Mouse (Mus musculus) heart, embryonic 11.5 days (tissue): ENCODE data around the gene Cby1. TPM values are rescaled to one million over a fixed set of nuclear protein-coding genes. Genes with fewer than 3 reads are reported as not detected.
A peak's percentile ranks its signal among the peaks of the same experiment; 100 is the strongest.

Experiments
- ATAC-seq: fragments of 200-750 bp; cut with Nextera tagmentation; replicated peaks from 2 replicates; pipeline ENCODE4 v1.8.0; 2017; ENCODE audit warnings: moderate library complexity; ENCODE audit not compliant: insufficient number of reproducible peaks, low FRiP score, low TSS enrichment
- H3K27ac ChIP-seq: fragments of 300-500 bp; sonication (generic); 2 replicates; pipeline ENCODE4 v1.5.1; 2014; ENCODE audit warnings: mild to moderate bottlenecking, low read depth, low read length
- H3K27me3 ChIP-seq: fragments of 300-500 bp; sonication (generic); 2 replicates; pipeline ENCODE4 v1.6.1; 2014; ENCODE audit warnings: mild to moderate bottlenecking, low read length, mixed read lengths; ENCODE audit not compliant: control insufficient read depth, insufficient read depth
- H3K36me3 ChIP-seq: fragments of 300-500 bp; sonication (generic); 2 replicates; pipeline ENCODE4 v1.6.1; 2014; ENCODE audit warnings: mild to moderate bottlenecking, low read length, moderate library complexity, mixed read lengths; ENCODE audit not compliant: control insufficient read depth, insufficient read depth
- H3K4me1 ChIP-seq: fragments of 300-500 bp; sonication (generic); 2 replicates; pipeline ENCODE4 v1.6.1; 2014; ENCODE audit warnings: low read length; ENCODE audit not compliant: control insufficient read depth, insufficient read depth
- H3K4me2 ChIP-seq: fragments of 300-500 bp; sonication (generic); 2 replicates; pipeline ENCODE4 v1.6.1; 2014; ENCODE audit warnings: mild to moderate bottlenecking, moderate library complexity
- H3K4me3 ChIP-seq: fragments of 300-500 bp; sonication (generic); 2 replicates; pipeline ENCODE4 v1.5.1; 2014; ENCODE audit warnings: low read depth, low read length
- H3K9ac ChIP-seq: fragments of 300-500 bp; sonication (generic); 2 replicates; pipeline ENCODE4 v1.6.1; 2014; ENCODE audit warnings: mild to moderate bottlenecking, low read depth, low read length, moderate library complexity
- H3K9me3 ChIP-seq: fragments of 300-500 bp; sonication (generic); replicated peaks from 2 replicates; pipeline ENCODE4 v1.6.1; 2016; ENCODE audit warnings: low read length; ENCODE audit not compliant: control insufficient read depth
- WGBS: fragments of 180-500 bp; shearing (Covaris S2); extraction: QIAGEN DNeasy Blood & Tissue Kit; methylation state at CpG from one replicate; pipeline ENCODE4 v1.1.7; 2014; ENCODE audit not compliant: insufficient replicate concordance; 5-methylcytosine and 5-hydroxymethylcytosine counted together
- polyA plus RNA-seq: library from polyadenylated mRNA; unstranded; fragments of >200 nt; fragmentation: Nextera tagmentation; extraction: Ambion mirVana; gene quantifications from 2 replicates; pipeline ENCODE4 v1.2.1, GENCODE M21; 2014

Cby1 gene
- 38.2 and 45.4 TPM in 2 replicates for polyA plus RNA-seq

- Histone ChIP-seq H3K4me2 (peak within 1 kb of the TSS; percentile 97), H3K4me1 (peaks cover 8% of the 10 kb centered on the region), H3K27me3 (no peaks in the 10 kb centered on the region), H3K27ac (peak within 1 kb of the TSS; percentile 71), H3K9me3 (0 out of 2 replicates have a peak, but pooled peaks cover 3% of the 10 kb centered on the region), H3K4me3 (peak within 1 kb of the TSS; percentile 70), H3K9ac (peak within 1 kb of the TSS; percentile 74), H3K36me3 (peaks cover 5% of the 10 kb centered on the region; the same call in 1 of the 2 replicates)
- ATAC-seq = peak; percentile 87
- under 1% methylated on average over 55 of the region's 55 CpGs for WGBS
Measured at GRCm38 (mm10) chr15:79658531-79659375, at the start of gene Cby1, which contains the start of gene Fam227a. Gene Cby1 (plus strand): TSS chr15:79659199. Gene Fam227a (minus strand): TSS chr15:79658956.

DNA sequence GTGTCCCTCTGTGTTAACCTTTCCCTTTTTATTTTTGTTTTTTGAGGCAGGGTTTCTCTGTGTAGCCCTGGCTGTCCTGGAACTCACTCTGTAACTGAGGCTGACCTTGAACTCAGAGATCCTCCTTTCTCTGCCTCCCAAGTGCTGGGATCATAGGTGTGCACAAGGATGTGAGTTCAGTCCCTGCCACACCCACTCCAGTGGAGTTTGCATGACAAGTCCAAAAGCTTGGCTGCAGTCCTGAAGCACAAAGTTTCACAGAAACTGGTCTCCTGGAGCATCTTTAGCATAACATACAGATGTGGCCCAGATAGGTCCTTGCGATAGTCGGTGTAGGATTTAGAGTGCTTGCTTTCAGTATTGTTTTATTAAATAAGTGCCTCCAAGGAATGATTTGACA, 49.8 kb upstream of the Cby1 start:
- H3K27me3 ChIP-seq = no peaks in the 10 kb centered on the region
- WGBS = 99% methylated on average over 2 of the region's 2 CpGs
- no peaks in the 10 kb centered on the region for H3K9me3 ChIP-seq
- H3K4me3 ChIP-seq = no peak overlapping the region
- H3K4me1 ChIP-seq = 0 out of 2 replicates have a peak, but pooled peaks cover 2% of the 10 kb centered on the region
- ATAC-seq = no peak
- no peak overlapping the region for H3K9ac ChIP-seq
- no peaks in the 10 kb centered on the region for H3K36me3 ChIP-seq
- H3K4me2 ChIP-seq = no peak overlapping the region
- no peak overlapping the region for H3K27ac ChIP-seq

GRCm38 (mm10) chr15:79615501-79615900, 43.5 kb upstream of the Cby1 start:
- no peak for ATAC-seq

GRCm38 (mm10) chr15:79616729-79617128, 42.3 kb upstream of the Cby1 start:
- Histone ChIP-seq H3K4me1 (no peaks in the 10 kb centered on the region), H3K4me2 (no peak overlapping the region), H3K9me3 (no peaks in the 10 kb centered on the region), H3K36me3 (no peaks in the 10 kb centered on the region), H3K4me3 (no peak overlapping the region), H3K27me3 (no peaks in the 10 kb centered on the region), H3K9ac (no peak overlapping the region), H3K27ac (no peak overlapping the region)
- 69% methylated on average over 5 of the region's 5 CpGs for WGBS
- ATAC-seq = no peak

More at GRCm38 (mm10) chr15:79615501-79615900, 43.5 kb upstream of the Cby1 start:
- no peak overlapping the region for H3K9ac ChIP-seq
- no peaks in the 10 kb centered on the region for H3K9me3 ChIP-seq
- no peaks in the 10 kb centered on the region for H3K4me1 ChIP-seq
- H3K4me3 ChIP-seq = no peak overlapping the region
- no peak overlapping the region for H3K27ac ChIP-seq
- 77% methylated on average over 7 of the region's 7 CpGs for WGBS
- H3K4me2 ChIP-seq = no peak overlapping the region
- no peaks in the 10 kb centered on the region for H3K36me3 ChIP-seq
- H3K27me3 ChIP-seq = no peaks in the 10 kb centered on the region

DNA sequence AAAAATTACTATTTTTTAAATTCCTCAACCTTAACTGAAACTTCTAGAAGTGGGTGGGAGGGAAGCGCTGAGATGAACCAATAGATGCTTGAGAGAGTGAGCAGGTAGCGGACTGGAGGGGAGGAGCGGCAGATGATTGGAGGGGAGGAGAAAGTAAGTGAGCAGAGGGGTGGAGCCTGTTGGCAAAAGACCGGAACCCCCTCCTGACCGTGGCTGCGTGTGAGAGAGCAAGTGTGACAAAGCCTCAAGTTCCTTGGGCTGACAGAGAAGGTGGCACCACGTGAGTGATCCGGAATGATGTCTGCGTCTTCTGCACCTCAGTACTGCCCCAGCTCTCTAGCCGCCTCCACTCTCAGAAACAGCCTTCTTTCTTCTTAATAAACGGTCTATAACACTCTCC, 41.9 kb upstream of the Cby1 start:
- Histone ChIP-seq H3K4me3 (no peak overlapping the region), H3K36me3 (no peaks in the 10 kb centered on the region), H3K4me2 (no peak overlapping the region), H3K4me1 (no peaks in the 10 kb centered on the region), H3K27me3 (no peaks in the 10 kb centered on the region), H3K9ac (no peak overlapping the region), H3K9me3 (no peaks in the 10 kb centered on the region), H3K27ac (no peak overlapping the region)
- no peak for ATAC-seq
- WGBS = 64% methylated on average over 11 of the region's 11 CpGs

DNA sequence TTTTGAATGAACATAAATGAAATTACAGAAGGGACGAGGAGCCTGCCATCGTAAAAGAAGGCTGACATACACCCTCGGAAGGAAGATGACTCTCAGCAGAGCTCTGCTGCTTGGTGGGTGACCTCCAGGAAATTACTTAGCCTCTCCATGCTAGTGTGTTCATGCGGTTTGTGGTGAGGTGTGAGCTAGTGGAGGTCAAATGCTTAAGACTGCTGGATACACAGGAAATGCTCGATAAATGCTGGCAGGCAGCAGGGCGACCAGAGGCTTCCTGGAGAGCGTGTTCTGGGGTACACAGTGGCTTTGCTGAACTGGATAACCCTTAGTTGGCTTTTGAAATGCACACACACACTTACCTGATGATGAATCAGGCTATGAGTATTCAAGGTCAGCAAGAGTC, 40.5 kb upstream of the Cby1 start:
- Histone ChIP-seq H3K36me3 (no peaks in the 10 kb centered on the region), H3K4me3 (no peak overlapping the region), H3K4me2 (no peak overlapping the region), H3K27ac (no peak overlapping the region), H3K4me1 (no peaks in the 10 kb centered on the region), H3K9me3 (no peaks in the 10 kb centered on the region), H3K9ac (no peak overlapping the region), H3K27me3 (no peaks in the 10 kb centered on the region)
- WGBS = 79% methylated on average over 7 of the region's 7 CpGs
- ATAC-seq = no peak

DNA sequence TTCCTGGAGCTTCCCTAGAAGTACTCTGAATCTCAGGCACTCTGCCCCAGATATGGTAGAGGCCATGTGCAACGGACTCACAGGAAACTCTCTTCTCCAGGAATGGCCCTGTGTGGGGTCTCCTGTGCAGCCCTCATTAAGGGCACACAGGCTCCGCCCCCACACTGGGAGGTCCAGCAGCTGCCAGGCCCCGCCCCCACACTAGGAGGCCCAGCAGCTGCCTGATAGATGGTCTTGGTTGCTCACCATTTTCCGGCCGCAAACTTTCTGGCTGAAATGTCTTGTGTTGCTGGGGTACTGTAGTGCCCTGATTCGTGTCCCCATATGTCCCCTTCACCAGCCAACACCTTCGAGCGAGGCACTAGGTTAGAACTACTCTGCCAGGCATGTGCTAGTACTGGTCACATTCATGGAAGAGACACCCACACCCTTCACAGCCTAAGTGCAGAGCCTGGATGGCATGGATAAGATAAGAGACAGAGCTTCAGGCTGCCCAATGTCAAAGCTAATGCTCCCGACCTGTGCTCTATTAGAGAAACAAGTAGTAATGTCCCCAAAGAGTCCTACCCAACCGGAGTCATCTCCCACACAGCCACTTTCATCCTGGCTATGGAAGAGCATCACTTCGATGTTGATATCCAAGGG, 39.1 kb upstream of the Cby1 start:
- ATAC-seq = 0 out of 2 replicates have a peak, but pooled peaks have one; percentile 49
- Histone ChIP-seq H3K4me1 (no peaks in the 10 kb centered on the region), H3K27ac (no peak overlapping the region), H3K4me2 (no peak overlapping the region), H3K4me3 (no peak overlapping the region), H3K9ac (no peak overlapping the region), H3K27me3 (no peaks in the 10 kb centered on the region), H3K9me3 (no peaks in the 10 kb centered on the region), H3K36me3 (no peaks in the 10 kb centered on the region)
- 68% methylated on average over 11 of the region's 11 CpGs for WGBS

- ATAC-seq = no peak
- H3K27ac ChIP-seq = no peak overlapping the region
- no peak overlapping the region for H3K4me2 ChIP-seq
- no peak overlapping the region for H3K4me3 ChIP-seq
- H3K27me3 ChIP-seq = no peaks in the 10 kb centered on the region
- no peaks in the 10 kb centered on the region for H3K4me1 ChIP-seq
- no peaks in the 10 kb centered on the region for H3K9me3 ChIP-seq
- 56% methylated on average over 2 of the region's 2 CpGs for WGBS
- no peak overlapping the region for H3K9ac ChIP-seq
- H3K36me3 ChIP-seq = no peaks in the 10 kb centered on the region
Measured at GRCm38 (mm10) chr15:79630471-79630870, 28.5 kb upstream of the Cby1 start.
